Mouse (Mus musculus) gastrocnemius, postnatal 36 days (tissue): ENCODE results near the gene Tyro3. TPM values are rescaled to one million over a fixed set of nuclear protein-coding genes. Genes with fewer than 3 reads are reported as not detected.

Experiments
- DNase-seq, 2 experiments: peaks; one replicate each; pipeline ENCODE4 v3.0.0; 2022
- intact Hi-C: fragments of 180-260 bp; cut with DNase I; formaldehyde crosslinking; loops from one replicate; pipeline ENCODE4 v1.15.1; 2025
- total RNA-seq, 2 experiments: library from RNA; stranded (reverse); gene quantifications; 2 replicates each; pipeline ENCODE4 v1.2.3; 2021

The Tyro3 gene
- total RNA-seq, 2 experiments from 2014 or later, result 0.57 to 0.74 TPM

DNA sequence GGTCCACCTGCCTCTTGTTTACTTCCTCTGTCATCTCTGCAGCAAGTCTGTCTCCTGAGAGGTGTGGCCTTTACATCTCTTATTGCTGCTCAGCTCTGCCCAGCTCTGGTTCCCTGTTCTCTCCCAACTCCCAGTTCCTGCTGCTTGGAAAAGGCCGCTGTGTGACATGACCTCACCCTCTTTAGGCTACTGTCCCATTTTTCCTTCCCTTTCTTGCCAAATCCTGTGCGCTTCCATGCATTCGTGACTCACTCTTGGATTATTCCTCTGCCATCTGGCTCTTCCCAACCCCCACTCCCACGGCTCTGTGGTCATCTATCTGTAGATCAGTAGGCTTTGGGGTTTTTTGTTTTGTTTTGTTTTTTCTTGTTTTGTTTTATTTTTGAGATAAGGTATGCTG is 49.4 kb downstream of the Tyro3 start:
- intact Hi-C loops, result no loop called here
- peak in 1 of 2 experiments; percentile 23 for DNase-seq

DNA sequence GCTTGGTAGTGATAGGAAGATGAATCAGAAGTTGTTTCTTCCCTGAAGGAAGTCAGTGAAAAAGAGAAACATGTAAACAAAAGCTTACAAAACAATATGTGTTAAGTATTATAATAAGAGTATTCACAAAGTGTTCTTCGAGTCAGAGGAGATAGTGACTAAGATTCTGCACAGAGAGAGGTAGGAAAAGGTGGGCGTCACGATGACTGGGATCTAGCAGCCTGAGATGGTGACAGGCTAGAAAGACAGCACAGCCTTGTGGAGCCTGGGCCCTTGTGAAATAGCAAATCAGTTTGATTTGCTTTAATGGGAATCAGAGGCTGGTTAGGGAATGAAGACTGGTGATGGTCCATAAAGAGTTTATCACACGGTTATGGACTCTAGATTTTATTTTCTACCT is 56.3 kb downstream of the Tyro3 start:
- DNase-seq, result no peak
- intact Hi-C loops, result no loop called here

DNA sequence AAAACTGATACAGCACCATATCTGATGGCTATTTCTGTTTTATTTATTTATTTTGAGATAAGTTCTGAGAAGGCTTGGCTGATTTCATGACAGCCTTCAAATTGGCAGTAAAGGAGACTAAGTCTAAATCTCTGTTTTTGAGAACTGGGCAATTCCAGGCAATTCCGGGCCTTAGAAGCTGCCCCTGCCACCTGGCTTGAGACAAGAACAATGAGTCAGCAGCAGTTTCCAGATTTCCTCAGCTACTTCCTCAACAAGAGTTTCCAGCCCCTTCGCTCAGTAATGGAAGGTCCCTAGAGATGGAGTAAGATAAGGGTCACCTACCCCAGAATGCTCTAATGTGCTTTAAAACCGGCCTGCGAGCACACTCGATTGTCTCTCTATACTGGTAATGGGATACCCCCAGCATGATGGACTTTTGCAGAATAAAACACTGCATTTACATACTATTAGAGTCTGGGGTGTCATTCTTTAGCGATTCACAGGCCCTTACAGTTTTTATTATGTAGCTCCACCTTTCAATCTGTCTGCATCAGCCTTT is 57.8 kb downstream of the Tyro3 start:
- DNase-seq, result no peak
- intact Hi-C loops, result no loop called here

DNA sequence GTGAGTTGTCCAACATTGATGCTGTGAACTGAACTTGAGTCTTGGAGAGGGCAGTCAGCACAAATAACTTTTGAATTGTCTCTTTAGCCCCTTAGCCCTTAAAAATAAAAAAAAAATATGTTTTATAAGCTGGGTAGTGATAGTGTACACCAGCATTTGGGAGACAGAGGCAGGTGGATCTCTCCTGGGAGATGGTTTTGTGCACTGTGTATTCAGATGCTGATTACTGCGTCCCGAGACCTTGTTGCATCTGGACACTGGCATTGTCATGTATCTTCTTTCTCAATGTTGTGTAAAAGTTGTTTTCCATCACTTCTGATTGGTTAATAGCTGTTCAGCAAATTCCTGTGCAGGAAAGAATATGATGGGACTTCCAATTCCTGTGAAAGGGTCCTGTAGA is 59.8 kb downstream of the Tyro3 start:
- no peak for DNase-seq
- intact Hi-C loops, result no loop called here

DNA sequence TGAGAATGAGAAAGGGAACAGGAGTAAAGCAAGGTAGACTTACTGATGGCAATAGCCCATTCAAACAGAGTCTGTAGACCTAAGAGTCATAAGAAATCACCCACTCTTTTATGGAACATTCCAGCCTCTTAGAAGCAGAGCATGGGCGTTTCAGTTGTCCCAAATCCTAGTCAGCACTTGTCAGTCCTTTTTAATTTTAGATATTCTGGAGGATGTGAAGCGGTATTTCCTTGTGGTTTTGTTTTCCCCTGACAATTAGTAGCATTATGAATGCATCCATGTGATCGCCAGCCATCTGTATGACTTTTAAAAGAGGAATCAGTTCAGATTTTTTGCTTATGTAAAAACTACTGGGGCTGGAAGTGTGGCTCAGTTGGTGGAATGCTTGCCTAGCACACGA is 67.0 kb downstream of the Tyro3 start:
- intact Hi-C loops, result no loop called here
- no peak for DNase-seq

Other genes starting within 250 kb of the Tyro3 start
- under 1 TPM; 0.54 to 0.67 TPM for gene Nusap1, start 179.4 kb upstream of the Tyro3 start, total RNA-seq
- gene Oip5, start 179.3 kb upstream of the Tyro3 start, total RNA-seq, result under 1 TPM; 0.27 to 0.41 TPM
- gene Ndufaf1, start 134.9 kb upstream of the Tyro3 start, total RNA-seq, result 10 to 100 TPM; 42.4 to 46.2 TPM
- 10 to 100 TPM; 20.4 to 21.7 TPM for gene Rtf1, start 122.7 kb upstream of the Tyro3 start, total RNA-seq
- gene Itpka, start 55.4 kb upstream of the Tyro3 start, total RNA-seq, result not detected
- gene Ltk, start 37.3 kb upstream of the Tyro3 start, total RNA-seq, result not detected
- 10 to 100 TPM; 14.3 to 14.7 TPM for gene Rpap1, start 10.2 kb upstream of the Tyro3 start, total RNA-seq
- 10 to 100 TPM; 21.7 to 34.1 TPM for gene Mga, start 99.5 kb downstream of the Tyro3 start, total RNA-seq
- gene Mapkbp1, start 175.0 kb downstream of the Tyro3 start, total RNA-seq, result 1 to 10 TPM; 6.2 to 8.1 TPM
- 1 to 10 TPM; 1.7 to 2.6 TPM for gene Jmjd7, start 229.8 kb downstream of the Tyro3 start, total RNA-seq
- 1 to 10 TPM; 1.1 to 1.3 TPM for gene Gm28042, start 229.8 kb downstream of the Tyro3 start, total RNA-seq
- 1 to 10 TPM; 1.9 to 2.4 TPM for gene Pla2g4b, start 235.7 kb downstream of the Tyro3 start, total RNA-seq